Mouse (Mus musculus) hindbrain, embryonic 10.5 days (tissue): ENCODE measurements around the gene Sec22b. TPM values are rescaled to one million over a fixed set of nuclear protein-coding genes. Genes with fewer than 3 reads are reported as not detected.

Source experiments
- DNase-seq: peaks from one replicate; pipeline ENCODE4 v3.0.0-alpha.2; 2017; ENCODE audit warnings: low spot score
- H3K27ac ChIP-seq: fragments of 300-500 bp; sonication (generic); 2 replicates; pipeline ENCODE4 v1.5.1; 2016; ENCODE audit warnings: mild to moderate bottlenecking, moderate library complexity
- H3K27me3 ChIP-seq: fragments of 300-500 bp; sonication (generic); 2 replicates; pipeline ENCODE4 v1.6.1; 2016; ENCODE audit warnings: mild to moderate bottlenecking; ENCODE audit not compliant: poor library complexity, insufficient read depth, severe bottlenecking
- H3K36me3 ChIP-seq: fragments of 300-500 bp; sonication (generic); 2 replicates; pipeline ENCODE4 v1.6.1; 2016; ENCODE audit warnings: mild to moderate bottlenecking, moderate library complexity
- H3K4me1 ChIP-seq: fragments of 300-500 bp; sonication (generic); replicated peaks from 2 replicates; pipeline ENCODE4 v1.6.1; 2016; ENCODE audit warnings: mild to moderate bottlenecking
- H3K4me3 ChIP-seq: fragments of 300-500 bp; sonication (generic); 2 replicates; pipeline ENCODE4 v1.5.1; 2016; ENCODE audit warnings: mild to moderate bottlenecking, moderate library complexity
- H3K9me3 ChIP-seq: fragments of 300-500 bp; sonication (generic); 2 replicates; pipeline ENCODE4 v1.6.1; 2016; ENCODE audit warnings: mild to moderate bottlenecking, moderate library complexity
- WGBS: fragments of 180-500 bp; shearing (Covaris S2); methylation state at CpG from one replicate; pipeline ENCODE4 v1.1.7; 2016; 5-methylcytosine and 5-hydroxymethylcytosine counted together
- polyA plus RNA-seq: library from polyadenylated mRNA; unstranded; fragments of >200 nt; fragmentation: Nextera tagmentation; extraction: Ambion mirVana; gene quantifications from 2 replicates; pipeline ENCODE4 v1.2.1, GENCODE M21; 2016

Gene Sec22b
- 109 and 121 TPM in 2 replicates for polyA plus RNA-seq

DNA sequence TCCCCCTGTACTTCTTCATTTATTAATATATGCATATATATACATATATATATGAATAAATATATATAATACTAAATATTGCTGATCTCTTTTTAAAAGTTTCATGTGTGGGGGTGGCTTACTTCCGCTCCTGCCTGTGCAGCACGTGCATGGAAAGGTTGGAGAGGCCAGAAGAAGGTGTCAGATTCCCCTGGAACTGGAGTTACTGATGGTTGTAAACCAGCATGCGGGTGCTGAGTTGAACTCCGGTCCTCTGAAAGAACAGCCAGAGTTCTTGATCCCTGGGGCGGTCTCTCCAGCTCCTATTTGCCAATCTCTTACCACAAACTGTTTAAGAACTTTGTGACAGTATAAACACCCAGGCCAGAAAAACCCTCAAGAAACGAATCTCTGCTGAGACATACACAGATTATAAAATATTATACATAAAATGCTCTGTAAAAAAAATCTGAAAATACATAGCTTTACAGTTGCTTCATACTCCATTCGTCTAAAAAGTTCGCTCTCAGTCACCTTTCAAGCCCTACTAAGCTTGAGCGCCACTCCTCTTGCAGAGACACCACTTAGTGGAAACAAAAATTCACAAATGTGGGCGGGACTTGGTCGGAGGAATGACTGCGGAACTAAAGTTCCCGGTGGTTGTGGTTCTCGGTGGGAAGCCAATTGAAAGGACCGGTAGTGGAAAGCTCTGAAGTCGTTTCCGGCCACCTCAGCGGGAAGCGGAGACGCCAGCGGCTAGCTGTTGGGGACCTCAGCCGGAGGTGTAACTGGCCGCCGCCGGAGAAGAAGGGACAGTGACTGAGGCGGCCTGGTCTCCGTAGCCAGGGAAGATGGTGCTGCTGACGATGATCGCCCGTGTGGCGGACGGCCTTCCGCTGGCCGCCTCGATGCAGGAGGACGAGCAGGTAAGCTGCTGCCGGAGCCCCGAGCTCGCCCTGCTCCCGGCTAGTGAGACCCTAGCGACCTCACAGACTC, at the start of gene Sec22b:
TSS of gene Sec22b (plus strand) at position 675 of the 975 bp plus-strand sequence.
- no peaks in the 10 kb centered on the region for H3K27me3 ChIP-seq
- H3K4me1 ChIP-seq: peaks cover 17% of the 10 kb centered on the region
- peak within 1 kb of the TSS; percentile 91 for H3K27ac ChIP-seq

GRCm38 (mm10) chr3:97851803-97852202, 49.2 kb upstream of the Sec22b start:
- no peak for DNase-seq
- WGBS: 90% methylated on average over 2 of the region's 2 CpGs
- no peaks in the 10 kb centered on the region for H3K36me3 ChIP-seq
- H3K4me3 ChIP-seq: no peak overlapping the region
- no peaks in the 10 kb centered on the region for H3K27me3 ChIP-seq
- peaks cover 7% of the 10 kb centered on the region; the same call in 1 of the 2 replicates for H3K4me1 ChIP-seq
- H3K27ac ChIP-seq: no peak overlapping the region
- H3K9me3 ChIP-seq: no peaks in the 10 kb centered on the region

More for the DNA sequence above, at the start of gene Sec22b:
- peak within 1 kb of the TSS; percentile 96 for H3K4me3 ChIP-seq
- no peaks in the 10 kb centered on the region for H3K36me3 ChIP-seq
- H3K9me3 ChIP-seq: no peaks in the 10 kb centered on the region
- DNase-seq: peak; percentile 87
- 6% methylated on average over 41 of the region's 41 CpGs for WGBS

- Histone ChIP-seq H3K4me1 (0 out of 2 replicates have a peak, but pooled peaks cover 3% of the 10 kb centered on the region), H3K36me3 (no peaks in the 10 kb centered on the region), H3K27me3 (no peaks in the 10 kb centered on the region), H3K9me3 (no peaks in the 10 kb centered on the region), H3K27ac (no peak overlapping the region), H3K4me3 (no peak overlapping the region)
- no peak for DNase-seq
- WGBS: 68% methylated on average over 9 of the region's 9 CpGs
These were observed 46.2 kb upstream of the Sec22b start for GRCm38 (mm10) chr3:97854575-97855384.

GRCm38 (mm10) chr3:97859400-97859799, 41.6 kb upstream of the Sec22b start:
- Histone ChIP-seq H3K27ac (no peak overlapping the region), H3K4me3 (no peak overlapping the region), H3K4me1 (0 out of 2 replicates have a peak, but pooled peaks cover 3% of the 10 kb centered on the region), H3K27me3 (0 out of 2 replicates have a peak, but pooled peaks cover 3% of the 10 kb centered on the region), H3K36me3 (no peaks in the 10 kb centered on the region), H3K9me3 (no peaks in the 10 kb centered on the region)
- no peak for DNase-seq
- WGBS: 88% methylated on average over 1 of the region's 1 CpGs

DNA sequence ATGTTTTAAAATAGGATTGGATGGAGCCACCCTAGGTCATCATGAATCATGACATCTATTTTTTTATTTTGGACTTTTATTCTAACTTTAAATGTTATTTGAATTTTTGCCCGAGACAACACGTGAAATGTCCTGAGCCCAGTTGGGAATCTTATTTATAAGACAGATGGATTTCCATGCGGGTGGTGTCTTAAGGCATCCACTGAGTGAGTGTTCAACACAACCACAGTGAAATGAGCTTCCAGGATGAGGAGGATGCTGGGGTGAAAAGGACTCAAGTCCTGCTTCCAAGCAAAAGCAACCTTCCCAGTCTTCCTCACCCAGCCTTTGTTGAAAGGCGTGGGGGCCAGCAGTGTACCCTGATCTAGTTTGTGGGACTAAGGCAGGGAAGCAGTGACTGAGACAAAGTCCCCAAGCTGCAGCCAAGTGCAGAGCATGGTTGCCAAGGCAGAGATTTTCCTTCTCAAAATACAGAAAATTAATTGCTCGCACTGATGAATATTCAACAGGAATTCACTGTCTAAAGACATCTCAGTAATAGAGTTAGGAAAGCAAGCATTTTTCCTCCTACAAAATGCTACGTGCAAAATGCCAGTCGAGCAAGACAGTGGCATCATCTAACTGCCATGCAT, 40.1 kb upstream of the Sec22b start:
- H3K4me3 ChIP-seq: no peak overlapping the region
- no peaks in the 10 kb centered on the region for H3K4me1 ChIP-seq
- H3K36me3 ChIP-seq: no peaks in the 10 kb centered on the region
- 94% methylated on average over 7 of the region's 7 CpGs for WGBS
- no peak overlapping the region for H3K27ac ChIP-seq
- no peaks in the 10 kb centered on the region for H3K9me3 ChIP-seq
- DNase-seq: no peak
- peaks cover 12% of the 10 kb centered on the region for H3K27me3 ChIP-seq

- no peak overlapping the region for H3K27ac ChIP-seq
- peaks cover 51% of the 10 kb centered on the region for H3K27me3 ChIP-seq
- peak overlapping the region; percentile 63; the same call in 1 of the 2 replicates for H3K4me3 ChIP-seq
- WGBS: 64% methylated on average over 4 of the region's 4 CpGs
- H3K36me3 ChIP-seq: no peaks in the 10 kb centered on the region
- no peak for DNase-seq
- peaks cover 15% of the 10 kb centered on the region for H3K4me1 ChIP-seq
- no peaks in the 10 kb centered on the region for H3K9me3 ChIP-seq
These were observed 34.3 kb upstream of the Sec22b start for GRCm38 (mm10) chr3:97866696-97867095.

DNA sequence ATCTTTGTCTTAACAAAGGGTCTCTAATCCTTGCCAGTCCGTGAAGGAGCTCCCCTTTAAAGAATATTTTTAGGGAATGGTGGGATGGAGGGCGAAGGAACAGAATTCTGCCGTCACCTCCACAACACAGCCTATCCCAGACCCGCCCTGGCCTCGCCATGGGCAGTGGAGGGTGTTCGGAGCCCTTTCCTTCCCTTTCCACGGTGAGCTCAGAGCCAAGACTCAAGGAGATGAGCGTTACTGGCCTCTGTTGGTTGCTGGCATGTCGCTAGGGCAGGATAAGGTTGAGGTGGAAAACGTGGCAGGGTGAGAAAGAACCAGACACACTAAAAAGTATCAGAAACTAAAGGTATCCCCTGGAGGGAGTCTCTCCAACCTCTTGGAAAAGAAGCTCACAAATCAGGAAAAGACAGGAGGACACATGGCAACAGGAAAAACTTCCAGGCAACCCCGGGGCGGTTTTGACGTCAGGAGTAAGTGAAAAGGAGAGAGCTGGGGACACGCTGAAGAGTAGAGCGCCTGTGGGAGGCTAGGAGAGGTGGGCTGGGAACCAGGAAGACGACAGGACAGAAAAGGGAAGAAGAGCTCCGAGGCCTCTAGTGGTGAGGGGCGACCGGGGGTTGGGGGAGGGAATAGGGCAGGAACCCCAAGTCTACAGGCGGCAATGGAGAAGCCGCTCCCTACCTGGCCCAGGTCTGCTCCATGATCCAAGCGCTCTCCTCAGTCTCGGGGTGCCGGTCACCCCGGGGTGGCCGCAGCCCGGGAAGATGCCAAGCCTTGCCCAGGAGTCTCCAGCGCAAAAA, 33.6 kb upstream of the Sec22b start:
- Histone ChIP-seq H3K4me3 (peak overlapping the region; percentile 63), H3K4me1 (peaks cover 15% of the 10 kb centered on the region), H3K27ac (peak overlapping the region; percentile 56), H3K36me3 (no peaks in the 10 kb centered on the region), H3K9me3 (no peaks in the 10 kb centered on the region), H3K27me3 (peaks cover 51% of the 10 kb centered on the region)
- WGBS: 1% methylated on average over 28 of the region's 28 CpGs
- peak; percentile 17 for DNase-seq

GRCm38 (mm10) chr3:97868024-97868689, 32.8 kb upstream of the Sec22b start:
- Histone ChIP-seq H3K36me3 (no peaks in the 10 kb centered on the region), H3K27ac (peak overlapping the region; percentile 56), H3K4me3 (peak overlapping the region; percentile 63), H3K4me1 (peaks cover 15% of the 10 kb centered on the region), H3K9me3 (no peaks in the 10 kb centered on the region), H3K27me3 (peaks cover 48% of the 10 kb centered on the region)
- DNase-seq: peak; percentile 66
- WGBS: 4% methylated on average over 42 of the region's 42 CpGs

DNA sequence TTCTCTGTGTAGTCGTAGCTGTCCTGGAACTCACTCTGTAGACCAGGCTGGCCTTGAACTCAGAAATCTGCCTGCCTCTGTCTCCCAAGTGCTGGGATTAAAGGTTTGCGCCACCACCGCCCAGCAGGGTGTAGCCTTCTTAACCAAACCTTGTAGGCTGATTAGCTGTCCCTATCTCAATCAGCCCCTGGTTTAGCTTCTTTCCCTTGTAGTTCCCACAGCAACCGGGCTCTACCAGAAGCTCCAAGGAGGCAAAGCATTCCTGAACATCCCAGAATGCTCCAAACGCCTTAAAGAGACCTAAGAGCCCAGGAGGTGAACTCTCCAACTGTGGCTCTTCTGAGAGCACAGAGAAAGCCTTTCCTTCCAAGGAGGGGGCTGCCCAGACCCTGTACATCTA, 32.3 kb upstream of the Sec22b start:
- no peak for DNase-seq
- peaks cover 15% of the 10 kb centered on the region for H3K4me1 ChIP-seq
- 56% methylated on average over 5 of the region's 5 CpGs for WGBS
- peaks cover 48% of the 10 kb centered on the region for H3K27me3 ChIP-seq
- no peak overlapping the region for H3K27ac ChIP-seq
- H3K4me3 ChIP-seq: no peak overlapping the region
- no peaks in the 10 kb centered on the region for H3K9me3 ChIP-seq
- no peaks in the 10 kb centered on the region for H3K36me3 ChIP-seq

DNA sequence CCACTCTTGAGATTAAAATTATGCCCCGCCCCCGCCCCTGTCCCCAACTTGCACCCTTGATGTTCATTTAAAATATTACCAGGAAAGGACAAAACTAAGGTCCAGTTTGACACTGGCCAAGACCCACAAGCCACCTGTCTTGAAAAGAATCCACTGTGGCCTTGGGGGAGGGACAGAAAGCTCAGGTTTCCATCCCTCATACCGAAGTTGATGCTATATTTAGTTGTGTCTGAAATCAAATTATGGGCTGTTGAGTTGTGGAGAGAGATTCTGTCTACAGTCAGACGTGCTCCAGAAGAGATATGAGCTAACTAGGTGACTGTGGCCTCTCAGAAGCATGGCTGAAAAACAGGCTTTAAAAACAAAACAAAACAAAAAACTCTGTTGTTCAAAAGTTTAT, 31.3 kb upstream of the Sec22b start:
- Histone ChIP-seq H3K4me3 (no peak overlapping the region), H3K9me3 (no peaks in the 10 kb centered on the region), H3K36me3 (no peaks in the 10 kb centered on the region), H3K4me1 (peaks cover 20% of the 10 kb centered on the region), H3K27me3 (peaks cover 48% of the 10 kb centered on the region), H3K27ac (no peak overlapping the region)
- no peak for DNase-seq
- WGBS: 82% methylated on average over 4 of the region's 4 CpGs

GRCm38 (mm10) chr3:97874777-97875176, 26.2 kb upstream of the Sec22b start:
- Histone ChIP-seq H3K27me3 (peaks cover under 1% of the 10 kb centered on the region), H3K27ac (no peak overlapping the region), H3K9me3 (no peaks in the 10 kb centered on the region), H3K4me1 (peaks cover 25% of the 10 kb centered on the region), H3K36me3 (no peaks in the 10 kb centered on the region), H3K4me3 (no peak overlapping the region)
- 20% methylated on average over 5 of the region's 5 CpGs for WGBS
- no peak for DNase-seq
